Mouse (Mus musculus): ENCODE results near the gene Gm4631.
"Not testable (repeated sequence)": the region's sequence is repeated elsewhere in the genome, so short reads cannot be mapped to it uniquely, and the experiment has no call there.

Gene Gm4631

GRCm38 (mm10) chr2:175338097-175338496 is at the start of gene Gm4631:
Gm4631 (minus strand) TSS chr2:175338197.
- not testable (repeated sequence) for DNase-seq (ENCODE audit: low read depth, low spot score)

- DNase-seq (ENCODE audit: low read depth, low spot score) = not testable (repeated sequence)
These were observed 34.1 kb upstream of the Gm4631 start, which contains the start of gene Zfp968 for GRCm38 (mm10) chr2:175372136-175372535. Zfp968 (plus strand) TSS chr2:175372436.

- DNase-seq (ENCODE audit: low read depth, low spot score) = not testable (repeated sequence)
These were observed 63.2 kb downstream of the Gm4631 start, which contains the start of gene Gm14440 for GRCm38 (mm10) chr2:175274825-175275224. Gm14440 (plus strand) TSS chr2:175275125.

Measured in skeletal muscle tissue, adult 2 months (tissue).